Mouse (Mus musculus) erythroblast, embryonic 14.5 days (primary cell): ENCODE data around the gene Spi1.

Experiments used
- GATA1 ChIP-seq: IDR thresholded peaks from 2 replicates; pipeline ENCODE4 v1.6.1; 2012; ENCODE audit warnings: low read length, inconsistent platforms, mixed read lengths
- TAL1 ChIP-seq: IDR thresholded peaks from 3 replicates; pipeline ENCODE4 v1.6.1; 2012; ENCODE audit warnings: low read length, inconsistent platforms, mixed read lengths

GRCm38 (mm10) chr2:91117585-91118275 is 35.5 kb downstream of the Spi1 start, which contains the start of gene Mybpc3:
- TF ChIP-seq GATA1, result no peak
- no peak for TF ChIP-seq TAL1
